Mouse (Mus musculus): ENCODE results near the gene Sprr2j-ps. TPM values are rescaled to one million over a fixed set of nuclear protein-coding genes. Genes with fewer than 3 reads are reported as not detected.

The Sprr2j-ps gene
- total RNA-seq (2015) = not detected in 2 replicates
- not detected in 2 replicates for total RNA-seq (2017)

GRCm38 (mm10) chr3:92417782-92418181, at the start of gene Sprr2j-ps:
Gene Sprr2j-ps (plus strand): TSS chr3:92418082.
- ATAC-seq (replicated peaks; ENCODE audit: poor library complexity) = no peak

- no peak for ATAC-seq (replicated peaks; ENCODE audit: poor library complexity)
These were observed 44.3 kb upstream of the Sprr2j-ps start for GRCm38 (mm10) chr3:92373613-92374012.

GRCm38 (mm10) chr3:92385385-92385784, 32.5 kb upstream of the Sprr2j-ps start, which contains the start of gene Sprr2h:
Gene Sprr2h (plus strand): TSS chr3:92385685.
- no peak for ATAC-seq (replicated peaks; ENCODE audit: poor library complexity)

GRCm38 (mm10) chr3:92394301-92394700, 23.6 kb upstream of the Sprr2j-ps start:
- ATAC-seq (replicated peaks; ENCODE audit: poor library complexity) = no peak

- ATAC-seq (replicated peaks; ENCODE audit: poor library complexity) = no peak
These were observed 10.2 kb upstream of the Sprr2j-ps start, which contains the start of gene Sprr2i for GRCm38 (mm10) chr3:92407691-92408090. Gene Sprr2i (plus strand): TSS chr3:92407991.

GRCm38 (mm10) chr3:92429323-92429722, 11.4 kb downstream of the Sprr2j-ps start, which contains the start of gene Gm9774:
Gene Gm9774 (minus strand): TSS chr3:92429423.
- no peak for ATAC-seq (replicated peaks; ENCODE audit: poor library complexity)

- no peak for ATAC-seq (replicated peaks; ENCODE audit: poor library complexity)
These were observed 14.4 kb downstream of the Sprr2j-ps start, which contains the start of gene Sprr2k for GRCm38 (mm10) chr3:92432282-92432681. Gene Sprr2k (plus strand): TSS chr3:92432582.

GRCm38 (mm10) chr3:92438689-92439088, 20.8 kb downstream of the Sprr2j-ps start, which contains the start of gene Sprr1b:
Gene Sprr1b (minus strand): TSS chr3:92438789.
- ATAC-seq (replicated peaks; ENCODE audit: poor library complexity) = no peak

- no peak for ATAC-seq (replicated peaks; ENCODE audit: poor library complexity)
These were observed 22.3 kb downstream of the Sprr2j-ps start for GRCm38 (mm10) chr3:92440177-92440576.

GRCm38 (mm10) chr3:92455151-92455550, 37.3 kb downstream of the Sprr2j-ps start:
- ATAC-seq (replicated peaks; ENCODE audit: poor library complexity) = no peak

- no peak for ATAC-seq (replicated peaks; ENCODE audit: poor library complexity)
These were observed 40.7 kb downstream of the Sprr2j-ps start, which contains the start of gene Sprr3 for GRCm38 (mm10) chr3:92458620-92459019. Gene Sprr3 (minus strand): TSS chr3:92458720.

- no peak for ATAC-seq (replicated peaks; ENCODE audit: poor library complexity)
These were observed 48.7 kb downstream of the Sprr2j-ps start for GRCm38 (mm10) chr3:92466576-92466975.

- no peak for ATAC-seq (replicated peaks; ENCODE audit: poor library complexity)
These were observed 49.5 kb downstream of the Sprr2j-ps start for GRCm38 (mm10) chr3:92467424-92467823.

Other genes starting within 250 kb of the Sprr2j-ps start
- gene Sprr2a1, start 202.3 kb upstream of the Sprr2j-ps start, total RNA-seq (2015) = not detected in 2 replicates
- gene Sprr2a1, start 202.3 kb upstream of the Sprr2j-ps start, total RNA-seq (2017) = not detected in 2 replicates
- gene Sprr2a2, start 202.2 kb upstream of the Sprr2j-ps start, total RNA-seq (2015) = not detected in 2 replicates
- gene Sprr2a2, start 202.2 kb upstream of the Sprr2j-ps start, total RNA-seq (2017) = not detected in 2 replicates
- not detected in 2 replicates for gene Sprr2a3, start 132.7 kb upstream of the Sprr2j-ps start, total RNA-seq (2015)
- gene Sprr2a3, start 132.7 kb upstream of the Sprr2j-ps start, total RNA-seq (2017) = not detected in 2 replicates
- not detected in 2 replicates for gene Sprr2b, start 101.5 kb upstream of the Sprr2j-ps start, total RNA-seq (2015)
- gene Sprr2b, start 101.5 kb upstream of the Sprr2j-ps start, total RNA-seq (2017) = not detected in 2 replicates
- not detected in 2 replicates for gene Sprr2d, start 78.9 kb upstream of the Sprr2j-ps start, total RNA-seq (2015)
- gene Sprr2d, start 78.9 kb upstream of the Sprr2j-ps start, total RNA-seq (2017) = not detected in 2 replicates
- not detected in 2 replicates for gene Sprr2e, start 65.9 kb upstream of the Sprr2j-ps start, total RNA-seq (2015)
- gene Sprr2e, start 65.9 kb upstream of the Sprr2j-ps start, total RNA-seq (2017) = not detected in 2 replicates
- not detected in 2 replicates for gene Sprr2f, start 52.9 kb upstream of the Sprr2j-ps start, total RNA-seq (2015)
- not detected in 2 replicates for gene Sprr2f, start 52.9 kb upstream of the Sprr2j-ps start, total RNA-seq (2017)
- not detected in 2 replicates for gene Sprr2h, start 32.4 kb upstream of the Sprr2j-ps start, total RNA-seq (2015)
- not detected in 2 replicates for gene Sprr2h, start 32.4 kb upstream of the Sprr2j-ps start, total RNA-seq (2017)
- gene Sprr2i, start 10.1 kb upstream of the Sprr2j-ps start, total RNA-seq (2015) = not detected in 2 replicates
- gene Sprr2i, start 10.1 kb upstream of the Sprr2j-ps start, total RNA-seq (2017) = not detected in 2 replicates
- gene Gm9774, start 11.3 kb downstream of the Sprr2j-ps start, total RNA-seq (2015) = 9.5 and 12.2 TPM in 2 replicates
- gene Gm9774, start 11.3 kb downstream of the Sprr2j-ps start, total RNA-seq (2017) = 1.7 and 1.9 TPM in 2 replicates
- not detected in 2 replicates for gene Sprr2k, start 14.5 kb downstream of the Sprr2j-ps start, total RNA-seq (2015)
- not detected in 2 replicates for gene Sprr2k, start 14.5 kb downstream of the Sprr2j-ps start, total RNA-seq (2017)
- not detected in 2 replicates for gene Sprr1b, start 20.7 kb downstream of the Sprr2j-ps start, total RNA-seq (2015)
- not detected in 2 replicates for gene Sprr1b, start 20.7 kb downstream of the Sprr2j-ps start, total RNA-seq (2017)
- gene Sprr3, start 40.6 kb downstream of the Sprr2j-ps start, total RNA-seq (2015) = not detected in 2 replicates
- gene Sprr3, start 40.6 kb downstream of the Sprr2j-ps start, total RNA-seq (2017) = not detected in 2 replicates
- gene Sprr1a, start 67.8 kb downstream of the Sprr2j-ps start, total RNA-seq (2015) = not detected in 2 replicates
- not detected in 2 replicates for gene Sprr1a, start 67.8 kb downstream of the Sprr2j-ps start, total RNA-seq (2017)
- not detected in 2 replicates for gene Sprr4, start 82.4 kb downstream of the Sprr2j-ps start, total RNA-seq (2015)
- not detected in 2 replicates for gene Sprr4, start 82.4 kb downstream of the Sprr2j-ps start, total RNA-seq (2017)
- gene 2310046K23Rik, start 116.4 kb downstream of the Sprr2j-ps start, total RNA-seq (2015) = not detected in 2 replicates
- gene 2310046K23Rik, start 116.4 kb downstream of the Sprr2j-ps start, total RNA-seq (2017) = not detected in 2 replicates
- 0.22 TPM in 1 of 2 replicates, not detected in the other for gene Ivl, start 155.7 kb downstream of the Sprr2j-ps start, total RNA-seq (2015)
- 0.27 TPM in 1 of 2 replicates, not detected in the other for gene Ivl, start 155.7 kb downstream of the Sprr2j-ps start, total RNA-seq (2017)
- not detected in 2 replicates for gene Smcp, start 170.9 kb downstream of the Sprr2j-ps start, total RNA-seq (2015)
- gene Smcp, start 170.9 kb downstream of the Sprr2j-ps start, total RNA-seq (2017) = not detected in 2 replicates
- not detected in 2 replicates for gene 2210017I01Rik, start 189.4 kb downstream of the Sprr2j-ps start, total RNA-seq (2015)
- not detected in 2 replicates for gene 2210017I01Rik, start 189.4 kb downstream of the Sprr2j-ps start, total RNA-seq (2017)
- gene Lce6a, start 203.6 kb downstream of the Sprr2j-ps start, total RNA-seq (2015) = not detected in 2 replicates
- gene Lce6a, start 203.6 kb downstream of the Sprr2j-ps start, total RNA-seq (2017) = not detected in 2 replicates
- gene Lce1a1, start 230.2 kb downstream of the Sprr2j-ps start, total RNA-seq (2015) = not detected in 2 replicates
- gene Lce1a1, start 230.2 kb downstream of the Sprr2j-ps start, total RNA-seq (2017) = not detected in 2 replicates
- not detected in 2 replicates for gene Lce1b, start 238.8 kb downstream of the Sprr2j-ps start, total RNA-seq (2015)
- gene Lce1b, start 238.8 kb downstream of the Sprr2j-ps start, total RNA-seq (2017) = not detected in 2 replicates

Data from megakaryocyte progenitor cell, adult 5-6 weeks (primary cell).